Mouse (Mus musculus) hindbrain, embryonic 10.5 days (tissue): Measurements from ENCODE around the gene Wdr73. TPM values are rescaled to one million over a fixed set of nuclear protein-coding genes. Genes with fewer than 3 reads are reported as not detected.
A peak's percentile ranks its signal among the peaks of the same experiment; 100 is the strongest.

ENCODE experiments used
- DNase-seq: peaks from one replicate; pipeline ENCODE4 v3.0.0-alpha.2; 2017; ENCODE audit warnings: low spot score
- H3K27ac ChIP-seq: fragments of 300-500 bp; sonication (generic); 2 replicates; pipeline ENCODE4 v1.5.1; 2016; ENCODE audit warnings: mild to moderate bottlenecking, moderate library complexity
- H3K27me3 ChIP-seq: fragments of 300-500 bp; sonication (generic); 2 replicates; pipeline ENCODE4 v1.6.1; 2016; ENCODE audit warnings: mild to moderate bottlenecking; ENCODE audit not compliant: poor library complexity, insufficient read depth, severe bottlenecking
- H3K36me3 ChIP-seq: fragments of 300-500 bp; sonication (generic); 2 replicates; pipeline ENCODE4 v1.6.1; 2016; ENCODE audit warnings: mild to moderate bottlenecking, moderate library complexity
- H3K4me1 ChIP-seq: fragments of 300-500 bp; sonication (generic); replicated peaks from 2 replicates; pipeline ENCODE4 v1.6.1; 2016; ENCODE audit warnings: mild to moderate bottlenecking
- H3K4me3 ChIP-seq: fragments of 300-500 bp; sonication (generic); 2 replicates; pipeline ENCODE4 v1.5.1; 2016; ENCODE audit warnings: mild to moderate bottlenecking, moderate library complexity
- H3K9me3 ChIP-seq: fragments of 300-500 bp; sonication (generic); 2 replicates; pipeline ENCODE4 v1.6.1; 2016; ENCODE audit warnings: mild to moderate bottlenecking, moderate library complexity
- WGBS: fragments of 180-500 bp; shearing (Covaris S2); methylation state at CpG from one replicate; pipeline ENCODE4 v1.1.7; 2016; 5-methylcytosine and 5-hydroxymethylcytosine counted together
- polyA plus RNA-seq: library from polyadenylated mRNA; unstranded; fragments of >200 nt; fragmentation: Nextera tagmentation; extraction: Ambion mirVana; gene quantifications from 2 replicates; pipeline ENCODE4 v1.2.1, GENCODE M21; 2016

The Wdr73 gene
- polyA plus RNA-seq, 1 experiment from 2014 or later = 48.4 TPM

DNA sequence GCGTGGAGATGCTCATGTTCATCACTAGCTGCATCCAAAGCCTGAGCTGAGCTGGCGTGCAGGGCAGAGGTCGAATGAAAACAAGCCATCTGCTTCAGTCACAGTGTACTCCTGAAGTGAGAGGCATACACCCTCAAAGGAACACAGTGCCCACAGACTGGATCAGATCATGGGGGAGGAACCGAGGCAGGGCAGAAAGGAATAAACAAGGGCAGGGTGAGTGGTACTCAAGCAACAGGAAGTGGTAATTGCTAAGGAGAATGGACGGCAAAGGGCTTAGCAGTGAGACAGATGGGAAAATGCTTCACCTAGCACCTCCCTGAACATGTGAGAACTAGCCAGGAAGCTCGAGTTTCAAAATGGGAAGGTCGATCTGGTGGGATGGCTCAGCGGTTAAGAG, 11.4 kb upstream of the Wdr73 start:
- DNase-seq = no peak
- Histone ChIP-seq H3K27ac (no peak overlapping the region), H3K27me3 (no peaks in the 10 kb centered on the region), H3K4me3 (no peak overlapping the region), H3K4me1 (no peaks in the 10 kb centered on the region), H3K36me3 (peaks cover 98% of the 10 kb centered on the region), H3K9me3 (no peaks in the 10 kb centered on the region)
- WGBS = 89% methylated on average over 8 of the region's 8 CpGs

GRCm38 (mm10) chr7:80911053-80911452, 10.0 kb upstream of the Wdr73 start:
- Histone ChIP-seq H3K27me3 (no peaks in the 10 kb centered on the region), H3K27ac (no peak overlapping the region), H3K9me3 (no peaks in the 10 kb centered on the region), H3K4me1 (no peaks in the 10 kb centered on the region), H3K4me3 (no peak overlapping the region), H3K36me3 (peaks cover 97% of the 10 kb centered on the region)
- WGBS = 85% methylated on average over 7 of the region's 7 CpGs
- DNase-seq = no peak

GRCm38 (mm10) chr7:80904921-80905515, 3.9 kb upstream of the Wdr73 start, which contains the start of gene Nmb:
Nmb (minus strand) TSS chr7:80905076.
- Histone ChIP-seq H3K4me3 (peak within 1 kb of the TSS; percentile 59), H3K9me3 (no peaks in the 10 kb centered on the region), H3K4me1 (peaks cover 35% of the 10 kb centered on the region), H3K36me3 (peaks cover 54% of the 10 kb centered on the region), H3K27me3 (0 out of 2 replicates have a peak, but pooled peaks cover 7% of the 10 kb centered on the region), H3K27ac (peak within 1 kb of the TSS; percentile 74)
- peak; percentile 61 for DNase-seq
- 3% methylated on average over 19 of the region's 19 CpGs for WGBS

GRCm38 (mm10) chr7:80903625-80904422, 2.8 kb upstream of the Wdr73 start:
- peaks cover 40% of the 10 kb centered on the region for H3K4me1 ChIP-seq
- 0 out of 2 replicates have a peak, but pooled peaks cover 7% of the 10 kb centered on the region for H3K27me3 ChIP-seq
- no peaks in the 10 kb centered on the region for H3K9me3 ChIP-seq
- H3K4me3 ChIP-seq = peak overlapping the region; percentile 59
- WGBS = 87% methylated on average over 11 of the region's 11 CpGs
- DNase-seq = no peak
- peaks cover 49% of the 10 kb centered on the region for H3K36me3 ChIP-seq
- H3K27ac ChIP-seq = no peak overlapping the region

GRCm38 (mm10) chr7:80901541-80902274, 639 bp upstream of the Wdr73 start:
- WGBS = 36% methylated on average over 15 of the region's 15 CpGs
- Histone ChIP-seq H3K27ac (peak overlapping the region; percentile 89), H3K27me3 (0 out of 2 replicates have a peak, but pooled peaks cover 7% of the 10 kb centered on the region), H3K4me1 (peaks cover 40% of the 10 kb centered on the region), H3K9me3 (no peaks in the 10 kb centered on the region), H3K36me3 (peaks cover 49% of the 10 kb centered on the region), H3K4me3 (peak overlapping the region; percentile 80)
- no peak for DNase-seq

- H3K27ac ChIP-seq = no peak overlapping the region
- H3K4me1 ChIP-seq = peaks cover 25% of the 10 kb centered on the region
- DNase-seq = no peak
- H3K9me3 ChIP-seq = no peaks in the 10 kb centered on the region
- WGBS = 85% methylated on average over 4 of the region's 4 CpGs
- H3K4me3 ChIP-seq = no peak overlapping the region
- H3K27me3 ChIP-seq = no peaks in the 10 kb centered on the region
- H3K36me3 ChIP-seq = peaks cover 68% of the 10 kb centered on the region
Measured at GRCm38 (mm10) chr7:80897721-80898120, 3.3 kb downstream of the Wdr73 start.

GRCm38 (mm10) chr7:80897134-80897533, 3.9 kb downstream of the Wdr73 start:
- Histone ChIP-seq H3K4me1 (peaks cover 20% of the 10 kb centered on the region), H3K4me3 (no peak overlapping the region), H3K9me3 (no peaks in the 10 kb centered on the region), H3K27me3 (no peaks in the 10 kb centered on the region), H3K27ac (no peak overlapping the region), H3K36me3 (peaks cover 73% of the 10 kb centered on the region)
- no peak for DNase-seq
- WGBS = 85% methylated on average over 7 of the region's 7 CpGs

DNA sequence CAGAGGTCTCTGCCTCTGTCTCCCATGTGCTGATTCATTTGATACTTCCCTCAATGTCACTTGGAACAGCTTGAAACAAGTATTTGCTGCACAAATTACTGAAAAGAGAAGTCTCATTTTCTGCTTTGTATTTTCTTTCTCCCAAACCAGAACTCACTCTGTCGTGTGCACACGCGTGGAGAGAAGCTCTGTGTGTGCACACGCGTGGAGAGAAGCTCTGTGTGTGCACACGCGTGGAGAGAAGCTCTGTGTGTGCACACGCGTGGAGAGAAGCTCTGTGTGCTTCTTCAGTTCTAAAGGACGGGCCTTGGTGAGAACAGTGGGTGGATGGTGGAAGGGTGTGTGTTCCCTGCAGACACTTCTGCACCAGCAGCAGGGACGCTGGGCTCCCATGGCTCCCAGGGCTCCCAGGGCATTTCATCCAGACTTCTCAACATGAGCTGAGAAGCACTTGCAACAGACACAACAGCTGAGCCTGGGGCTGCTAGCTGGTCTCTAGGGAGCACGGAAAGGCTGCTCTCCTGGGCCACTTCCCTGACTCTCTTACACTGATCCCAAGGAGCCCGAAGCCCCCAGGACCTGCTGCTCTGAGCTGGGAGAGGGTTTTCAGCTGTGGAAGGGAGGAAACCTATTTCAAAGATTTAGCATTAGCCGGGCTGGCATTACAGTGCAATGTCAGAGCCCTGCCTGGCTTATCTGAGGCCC, 6.1 kb downstream of the Wdr73 start:
- peaks cover 4% of the 10 kb centered on the region for H3K4me1 ChIP-seq
- peaks cover 95% of the 10 kb centered on the region for H3K36me3 ChIP-seq
- no peak overlapping the region for H3K4me3 ChIP-seq
- 94% methylated on average over 14 of the region's 14 CpGs for WGBS
- 0 out of 2 replicates have a peak overlapping the region, but pooled peaks have one; percentile 35 for H3K27ac ChIP-seq
- DNase-seq = no peak
- H3K9me3 ChIP-seq = no peaks in the 10 kb centered on the region
- H3K27me3 ChIP-seq = no peaks in the 10 kb centered on the region

DNA sequence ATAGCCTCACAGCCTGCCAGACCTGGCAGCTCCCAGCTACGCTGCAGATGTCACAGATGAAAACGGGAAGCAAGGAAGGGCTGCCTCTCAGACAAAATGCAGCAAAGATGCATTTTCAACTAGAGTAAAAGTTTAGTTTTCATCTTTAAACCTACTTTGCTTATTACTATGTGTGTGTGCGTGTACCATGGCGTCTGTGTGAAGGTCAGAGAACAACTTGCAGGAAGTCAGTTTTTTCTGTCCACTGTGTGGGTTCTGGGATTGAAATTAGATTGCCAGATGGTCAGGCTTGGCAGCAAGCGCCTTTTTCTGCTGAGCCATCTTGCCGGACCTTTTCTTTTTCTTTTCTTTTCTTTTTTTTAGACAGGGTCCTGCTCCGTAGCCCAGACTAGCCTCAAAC, 6.9 kb downstream of the Wdr73 start:
- no peak for DNase-seq
- H3K36me3 ChIP-seq = peaks cover 99% of the 10 kb centered on the region
- H3K4me1 ChIP-seq = peaks cover 7% of the 10 kb centered on the region

DNA sequence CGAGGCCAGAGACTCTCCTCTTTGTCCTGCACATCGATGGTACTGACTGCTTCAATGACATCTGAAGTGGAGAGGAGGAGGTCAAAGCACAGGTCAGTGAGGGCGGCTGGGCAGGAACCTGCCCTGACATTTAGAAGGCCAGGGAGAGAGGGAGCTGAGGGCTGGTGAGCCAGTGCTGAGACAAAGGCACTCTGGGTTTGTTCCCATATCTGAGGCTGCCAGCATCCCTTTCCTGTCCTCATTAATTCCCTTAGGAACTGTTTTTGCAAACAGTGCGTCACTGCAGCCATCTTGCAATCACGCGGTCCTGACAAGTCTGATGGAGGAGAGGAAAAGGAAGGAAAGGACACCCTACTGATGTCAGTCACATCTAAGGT, 7.3 kb downstream of the Wdr73 start:
- Histone ChIP-seq H3K4me3 (no peak overlapping the region), H3K4me1 (peaks cover 12% of the 10 kb centered on the region), H3K9me3 (no peaks in the 10 kb centered on the region), H3K27me3 (no peaks in the 10 kb centered on the region), H3K27ac (no peak overlapping the region), H3K36me3 (peaks cover 100% of the 10 kb centered on the region)
- WGBS = 82% methylated on average over 6 of the region's 6 CpGs
- no peak for DNase-seq

More for the DNA sequence above, 6.9 kb downstream of the Wdr73 start:
- no peaks in the 10 kb centered on the region for H3K9me3 ChIP-seq
- H3K27ac ChIP-seq = no peak overlapping the region
- 91% methylated on average over 7 of the region's 7 CpGs for WGBS
- H3K27me3 ChIP-seq = no peaks in the 10 kb centered on the region
- H3K4me3 ChIP-seq = no peak overlapping the region

- Histone ChIP-seq H3K27ac (no peak overlapping the region), H3K4me3 (no peak overlapping the region), H3K27me3 (no peaks in the 10 kb centered on the region), H3K9me3 (no peaks in the 10 kb centered on the region), H3K36me3 (peaks cover 96% of the 10 kb centered on the region), H3K4me1 (peaks cover 15% of the 10 kb centered on the region)
- no peak for DNase-seq
- 92% methylated on average over 15 of the region's 15 CpGs for WGBS
Measured at GRCm38 (mm10) chr7:80893086-80893752, 7.8 kb downstream of the Wdr73 start.

- 85% methylated on average over 13 of the region's 13 CpGs for WGBS
- Histone ChIP-seq H3K27ac (peak overlapping the region; percentile 78), H3K4me3 (no peak overlapping the region), H3K9me3 (no peaks in the 10 kb centered on the region), H3K27me3 (no peaks in the 10 kb centered on the region), H3K4me1 (peaks cover 15% of the 10 kb centered on the region), H3K36me3 (peaks cover 62% of the 10 kb centered on the region)
- no peak for DNase-seq
Measured at GRCm38 (mm10) chr7:80889841-80890241, 11.2 kb downstream of the Wdr73 start.
